Mouse (Mus musculus) hindbrain, embryonic 16.5 days (tissue): ENCODE measurements around the gene Tsen34. TPM values are rescaled to one million over a fixed set of nuclear protein-coding genes. Genes with fewer than 3 reads are reported as not detected.

Source experiments
- ATAC-seq: fragments of 200-750 bp; cut with Nextera tagmentation; 2 replicates; pipeline ENCODE4 v1.8.0; 2017; ENCODE audit warnings: moderate TSS enrichment, moderate library complexity
- H3K27ac ChIP-seq: fragments of 300-500 bp; sonication (generic); 2 replicates; pipeline ENCODE4 v1.5.1; 2014; ENCODE audit warnings: low read depth, mild to moderate bottlenecking, control low read depth, low read length, moderate library complexity
- H3K27me3 ChIP-seq: fragments of 300-500 bp; sonication (generic); replicated peaks from 2 replicates; pipeline ENCODE4 v1.6.1; 2014; ENCODE audit warnings: low read length; ENCODE audit not compliant: control insufficient read depth, insufficient read depth
- H3K36me3 ChIP-seq: fragments of 300-500 bp; sonication (generic); 2 replicates; pipeline ENCODE4 v1.6.1; 2014; ENCODE audit warnings: mild to moderate bottlenecking, low read length, moderate library complexity, mixed read lengths; ENCODE audit not compliant: control insufficient read depth, insufficient read depth
- H3K4me1 ChIP-seq: fragments of 300-500 bp; sonication (generic); 2 replicates; pipeline ENCODE4 v1.6.1; 2014; ENCODE audit warnings: low read depth, low read length; ENCODE audit not compliant: control insufficient read depth, insufficient read depth
- H3K4me2 ChIP-seq: fragments of 300-500 bp; sonication (generic); 2 replicates; pipeline ENCODE4 v1.6.1; 2014; ENCODE audit warnings: mild to moderate bottlenecking, low read length, control low read depth, moderate library complexity
- H3K4me3 ChIP-seq: fragments of 300-500 bp; sonication (generic); 2 replicates; pipeline ENCODE4 v1.5.1; 2014; ENCODE audit warnings: mild to moderate bottlenecking, low read length, control low read depth, moderate library complexity
- H3K9ac ChIP-seq: fragments of 300-500 bp; sonication (generic); 2 replicates; pipeline ENCODE4 v1.6.1; 2014; ENCODE audit warnings: low read depth, mild to moderate bottlenecking, control low read depth, low read length, moderate library complexity
- H3K9me3 ChIP-seq: fragments of 300-500 bp; sonication (generic); 2 replicates; pipeline ENCODE4 v1.6.1; 2014; ENCODE audit warnings: mild to moderate bottlenecking, low read length, moderate library complexity; ENCODE audit not compliant: control insufficient read depth
- WGBS: fragments of 180-500 bp; shearing (Covaris S2); extraction: QIAGEN DNeasy Blood & Tissue Kit; methylation state at CpG from one replicate; pipeline ENCODE4 v1.1.7; 2014; 5-methylcytosine and 5-hydroxymethylcytosine counted together
- polyA plus RNA-seq: library from polyadenylated mRNA; unstranded; fragments of >200 nt; fragmentation: Nextera tagmentation; extraction: Ambion mirVana; gene quantifications from 2 replicates; pipeline ENCODE4 v1.2.1, GENCODE M21; 2015

Tsen34 gene
- polyA plus RNA-seq, 1 experiment from 2014 or later = 308 TPM

DNA sequence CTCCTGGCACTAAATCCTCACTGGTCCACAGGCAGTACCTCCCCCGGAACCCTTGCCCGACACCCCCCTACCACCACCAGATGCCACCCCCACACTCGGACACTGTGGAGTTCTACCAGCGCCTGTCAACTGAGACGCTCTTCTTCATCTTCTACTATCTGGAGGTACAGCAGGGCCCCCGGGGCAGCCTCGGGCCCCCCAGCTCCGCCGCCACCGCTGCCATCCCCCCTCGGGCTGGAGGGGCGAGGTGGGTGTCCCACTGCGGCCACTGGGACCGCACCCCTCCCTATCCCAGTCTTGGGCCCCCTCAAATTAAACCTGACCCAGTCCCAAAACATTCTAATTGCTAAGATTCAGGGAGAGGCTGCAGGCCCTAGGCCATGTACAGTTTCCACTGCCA, 34.1 kb upstream of the Tsen34 start:
- no peak overlapping the region for H3K4me3 ChIP-seq
- no peaks in the 10 kb centered on the region for H3K9me3 ChIP-seq
- no peak for ATAC-seq
- peaks cover 1% of the 10 kb centered on the region for H3K4me1 ChIP-seq
- H3K36me3 ChIP-seq = peaks cover 74% of the 10 kb centered on the region
- 97% methylated on average over 13 of the region's 14 CpGs for WGBS
- H3K9ac ChIP-seq = no peak overlapping the region
- H3K4me2 ChIP-seq = no peak overlapping the region
- H3K27ac ChIP-seq = no peak overlapping the region
- no peaks in the 10 kb centered on the region for H3K27me3 ChIP-seq

DNA sequence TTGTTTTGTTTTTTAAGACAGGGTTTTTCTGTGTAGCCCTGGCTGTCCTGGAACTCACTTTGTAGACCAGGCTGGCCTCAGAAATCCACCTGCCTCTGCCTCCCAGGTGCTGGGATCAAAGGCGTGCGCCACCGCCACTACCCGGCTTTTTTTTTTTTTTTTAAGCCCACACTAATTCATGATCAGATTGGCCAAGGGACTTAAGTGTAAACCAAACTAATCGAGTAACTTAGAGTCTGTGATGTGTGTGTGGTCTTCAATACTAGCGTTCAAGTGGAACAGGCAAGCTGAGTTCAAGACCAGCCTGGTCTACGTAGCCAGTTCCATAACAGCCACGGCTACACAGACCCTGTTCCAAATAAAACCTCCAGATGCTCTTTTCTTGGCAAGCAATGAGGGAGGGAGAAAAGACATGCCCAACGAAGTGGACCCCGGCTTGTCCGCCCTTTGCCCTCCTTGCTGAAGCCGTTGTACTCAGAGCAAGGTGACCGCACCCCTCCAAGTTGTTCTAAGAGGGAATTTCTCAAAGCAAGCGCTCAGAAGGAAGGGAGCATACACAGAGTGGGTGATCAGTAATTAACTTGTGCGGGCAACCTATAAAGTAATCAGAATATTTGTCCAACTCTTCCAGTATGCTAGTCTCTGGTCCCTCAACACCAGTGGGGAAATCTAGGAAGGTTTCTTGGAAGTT, 28.0 kb upstream of the Tsen34 start:
- peak; percentile 18 for ATAC-seq
- no peaks in the 10 kb centered on the region for H3K9me3 ChIP-seq
- no peaks in the 10 kb centered on the region for H3K27me3 ChIP-seq
- peaks cover 16% of the 10 kb centered on the region for H3K4me1 ChIP-seq
- peak overlapping the region; percentile 74 for H3K4me2 ChIP-seq
- 30% methylated on average over 15 of the region's 15 CpGs for whole genome bisulfite sequencing
- H3K4me3 ChIP-seq = peak overlapping the region; percentile 76
- peaks cover 19% of the 10 kb centered on the region for H3K36me3 ChIP-seq
- H3K9ac ChIP-seq = peak overlapping the region; percentile 80
- peak overlapping the region; percentile 84 for H3K27ac ChIP-seq

DNA sequence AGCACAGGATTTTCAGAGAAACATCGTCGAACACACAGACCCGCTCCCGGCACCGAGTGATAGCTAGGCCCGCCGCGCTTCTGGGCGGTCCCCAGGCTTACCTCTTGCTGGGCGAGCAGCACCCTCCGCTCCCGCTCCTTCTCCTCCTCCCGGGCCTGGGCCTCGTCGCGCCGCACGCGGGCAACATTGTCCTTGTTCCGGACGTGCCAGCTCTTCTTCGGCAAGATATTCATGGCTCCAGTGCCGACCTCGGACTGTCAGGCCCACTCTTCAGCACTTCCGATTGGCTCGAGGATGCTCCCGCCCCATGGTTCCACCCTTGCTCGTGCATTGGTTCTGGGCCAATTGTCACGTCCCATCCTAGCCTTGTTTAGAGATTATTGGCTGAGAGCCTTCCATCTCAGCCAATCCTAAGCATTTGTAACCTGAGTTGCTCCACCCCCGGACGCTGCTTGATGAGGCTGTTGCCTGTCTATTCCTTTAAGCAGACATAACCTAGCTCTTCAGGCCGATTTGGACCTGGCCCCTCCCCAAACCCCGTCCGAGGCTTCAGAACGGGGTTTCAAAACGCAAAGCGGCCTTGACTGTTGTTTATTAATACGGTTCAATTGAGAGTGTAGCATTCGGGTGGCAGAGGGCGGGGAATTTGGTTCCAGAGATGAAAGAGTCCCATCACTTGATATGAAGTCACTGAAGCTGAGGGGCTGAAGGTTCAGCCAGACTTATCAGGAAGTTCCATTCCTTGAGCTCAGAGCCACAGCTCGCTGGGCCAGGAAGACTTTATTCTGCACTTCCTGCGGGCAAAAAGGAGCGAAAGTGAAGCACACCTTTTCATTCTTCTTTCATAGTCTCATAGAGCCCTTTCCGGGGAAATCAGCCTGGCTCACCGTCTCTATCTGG, 27.2 kb upstream of the Tsen34 start, which contains the start of gene Leng1:
Gene Leng1 (minus strand): TSS at position 626 of the 900 bp plus-strand sequence.
- ATAC-seq = peak; percentile 99
- Histone ChIP-seq H3K27ac (peak within 1 kb of the TSS; percentile 84), H3K4me2 (peak within 1 kb of the TSS; percentile 74), H3K4me1 (peaks cover 16% of the 10 kb centered on the region), H3K36me3 (peaks cover 13% of the 10 kb centered on the region), H3K27me3 (no peaks in the 10 kb centered on the region), H3K9me3 (no peaks in the 10 kb centered on the region), H3K4me3 (peak within 1 kb of the TSS; percentile 76), H3K9ac (peak within 1 kb of the TSS; percentile 80)
- 5% methylated on average over 42 of the region's 45 CpGs for WGBS

DNA sequence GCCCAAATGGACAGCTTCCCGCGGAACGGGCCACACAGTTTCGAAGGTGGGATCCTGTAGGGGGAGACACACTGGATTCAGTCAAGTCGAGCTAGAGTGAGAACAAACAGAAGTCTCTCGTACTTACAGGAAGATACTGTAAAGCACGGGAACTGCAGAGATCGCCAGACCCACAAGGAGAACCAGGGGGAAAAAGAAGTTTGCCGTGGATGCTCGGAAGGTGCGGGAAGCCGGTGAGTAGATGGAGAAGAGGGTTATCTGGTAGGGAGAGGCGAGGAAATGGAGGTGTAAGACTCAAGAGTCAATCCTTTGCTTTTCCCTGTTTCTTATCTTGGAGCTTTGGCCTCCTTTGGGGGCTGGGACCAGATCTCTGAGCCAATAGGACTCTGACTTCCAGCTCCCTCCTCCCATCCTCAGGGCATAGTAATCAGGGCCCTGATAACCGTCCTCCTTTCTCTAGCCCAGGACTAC, 25.7 kb upstream of the Tsen34 start:
- ATAC-seq = no peak
- peaks cover 5% of the 10 kb centered on the region; the same call in 1 of the 2 replicates for H3K36me3 ChIP-seq
- WGBS = 21% methylated on average over 14 of the region's 14 CpGs

DNA sequence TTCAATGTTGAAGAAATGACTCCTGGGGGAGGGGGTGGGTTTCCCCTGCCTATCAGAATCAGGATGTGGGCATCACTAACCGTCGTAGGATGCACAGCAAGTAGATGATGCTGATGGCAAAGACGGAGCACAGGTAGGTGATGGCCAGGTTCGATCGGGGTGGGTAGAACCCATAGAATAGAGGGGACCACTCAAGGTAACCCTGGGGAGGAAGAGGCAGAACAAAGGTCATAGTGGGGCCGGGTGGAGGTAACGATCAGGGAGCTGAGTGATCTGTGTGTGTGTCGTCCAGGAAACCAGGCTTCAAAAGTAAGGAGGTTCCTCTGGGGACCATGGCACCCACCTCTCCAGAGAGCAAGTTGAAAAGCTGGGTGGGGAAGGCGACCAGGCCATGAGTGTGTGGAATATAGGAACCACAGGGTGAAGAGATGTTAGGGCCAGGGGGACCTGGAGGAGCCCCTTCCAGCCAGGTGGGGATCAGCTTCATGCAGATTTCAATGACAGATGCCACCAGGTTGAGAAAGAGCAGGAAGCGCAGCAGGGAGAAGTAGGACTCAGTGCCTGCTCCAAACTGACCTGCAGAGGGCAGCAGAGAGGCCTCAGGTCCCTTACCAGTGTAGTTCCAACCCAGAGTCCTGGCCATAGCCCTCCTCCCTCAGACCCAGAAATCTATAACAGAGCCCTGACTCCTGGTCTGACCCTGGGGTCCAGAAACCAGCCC, 18.0 kb upstream of the Tsen34 start:
- no peaks in the 10 kb centered on the region for H3K4me1 ChIP-seq
- no peaks in the 10 kb centered on the region for H3K9me3 ChIP-seq
- no peak overlapping the region for H3K4me3 ChIP-seq
- ATAC-seq = peak; percentile 84
- H3K9ac ChIP-seq = no peak overlapping the region
- peaks cover 2% of the 10 kb centered on the region; the same call in 1 of the 2 replicates for H3K36me3 ChIP-seq
- no peaks in the 10 kb centered on the region for H3K27me3 ChIP-seq
- no peak overlapping the region for H3K4me2 ChIP-seq
- WGBS = 71% methylated on average over 10 of the region's 10 CpGs
- H3K27ac ChIP-seq = no peak overlapping the region

More for the DNA sequence above, 25.7 kb upstream of the Tsen34 start:
- H3K4me3 ChIP-seq = no peak overlapping the region
- no peak overlapping the region for H3K9ac ChIP-seq
- peak overlapping the region; percentile 13; the same call in 1 of the 2 replicates for H3K4me2 ChIP-seq
- no peaks in the 10 kb centered on the region for H3K27me3 ChIP-seq
- no peaks in the 10 kb centered on the region for H3K9me3 ChIP-seq
- H3K4me1 ChIP-seq = peaks cover 16% of the 10 kb centered on the region
- no peak overlapping the region for H3K27ac ChIP-seq

DNA sequence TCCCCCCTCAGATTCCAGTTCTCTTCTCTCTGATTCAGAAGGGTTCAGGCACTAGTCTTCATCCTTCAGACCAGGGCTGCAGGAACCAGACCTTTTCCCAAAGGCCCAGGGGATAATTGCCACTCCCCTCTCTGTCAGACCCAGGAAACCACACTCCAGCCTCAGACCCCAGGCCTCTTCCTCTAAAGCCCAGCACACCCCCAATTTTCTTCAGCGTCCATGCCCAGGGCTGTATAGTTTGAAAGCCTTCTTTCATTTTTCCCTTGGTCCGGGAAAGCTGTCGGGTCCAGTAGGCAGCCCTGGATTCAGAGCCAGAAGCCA, 17.5 kb upstream of the Tsen34 start:
- Histone ChIP-seq H3K27me3 (no peaks in the 10 kb centered on the region), H3K4me2 (no peak overlapping the region), H3K4me1 (no peaks in the 10 kb centered on the region), H3K9ac (no peak overlapping the region), H3K27ac (no peak overlapping the region), H3K4me3 (no peak overlapping the region), H3K9me3 (no peaks in the 10 kb centered on the region), H3K36me3 (peaks cover 2% of the 10 kb centered on the region; the same call in 1 of the 2 replicates)
- ATAC-seq = 0 out of 2 replicates have a peak, but pooled peaks have one; percentile 1
- 82% methylated on average over 3 of the region's 3 CpGs for WGBS

DNA sequence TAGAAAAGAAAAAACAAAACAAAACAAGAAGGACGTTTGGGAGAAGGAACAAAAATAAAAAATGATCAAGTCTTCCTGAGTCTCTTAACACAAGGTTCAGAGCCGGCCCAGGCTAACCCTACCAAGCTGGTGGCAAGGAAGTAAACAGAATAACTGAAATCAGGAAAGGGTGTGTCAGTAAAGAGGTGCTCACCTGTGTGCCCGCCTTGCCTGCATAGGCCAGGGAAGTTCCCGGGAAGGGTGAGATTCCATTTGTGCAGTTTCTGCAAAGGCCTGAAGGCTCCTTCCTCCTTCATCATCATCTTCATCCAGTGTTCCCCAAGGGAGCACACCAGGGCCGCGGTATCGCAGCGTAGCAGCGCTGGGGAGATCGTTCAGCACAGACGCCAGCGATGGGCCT, 16.3 kb upstream of the Tsen34 start:
- Histone ChIP-seq H3K27ac (no peak overlapping the region), H3K9me3 (no peaks in the 10 kb centered on the region), H3K9ac (no peak overlapping the region), H3K4me3 (no peak overlapping the region), H3K36me3 (no peaks in the 10 kb centered on the region; the same call in 1 of the 2 replicates), H3K27me3 (no peaks in the 10 kb centered on the region), H3K4me2 (no peak overlapping the region), H3K4me1 (no peaks in the 10 kb centered on the region)
- 86% methylated on average over 12 of the region's 12 CpGs for WGBS
- no peak for ATAC-seq

DNA sequence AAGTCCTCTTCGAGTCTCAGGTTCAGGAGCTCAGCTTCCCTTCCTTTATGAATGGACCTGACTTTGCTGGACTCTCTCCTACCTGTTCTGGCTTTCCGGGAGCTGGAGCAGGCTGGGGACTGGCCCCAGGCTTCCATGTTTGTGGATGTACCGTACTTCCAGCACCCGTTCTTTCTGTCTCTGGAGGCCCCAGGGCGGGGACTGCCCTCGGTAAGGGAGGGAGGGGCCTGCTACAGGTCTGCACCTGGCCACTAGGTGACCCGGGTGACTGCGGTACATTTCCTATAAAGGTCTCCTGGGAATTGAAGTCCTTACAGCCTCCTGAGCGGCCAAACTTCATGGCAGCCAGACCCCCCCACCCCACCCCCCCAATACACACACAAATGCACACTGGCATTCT, 15.3 kb upstream of the Tsen34 start, which contains the start of gene Tmc4:
Gene Tmc4 (minus strand): TSS at position 212 of the 400 bp plus-strand sequence.
- Histone ChIP-seq H3K4me3 (no peak within 1 kb of the TSS), H3K4me2 (no peak within 1 kb of the TSS), H3K9ac (no peak within 1 kb of the TSS), H3K36me3 (peaks cover 2% of the 10 kb centered on the region; the same call in 1 of the 2 replicates), H3K27me3 (no peaks in the 10 kb centered on the region), H3K9me3 (no peaks in the 10 kb centered on the region), H3K27ac (no peak within 1 kb of the TSS), H3K4me1 (no peaks in the 10 kb centered on the region)
- WGBS = 48% methylated on average over 9 of the region's 9 CpGs
- no peak for ATAC-seq
